Mouse (Mus musculus): ENCODE data around the gene Spon1.

Spon1 gene

DNA sequence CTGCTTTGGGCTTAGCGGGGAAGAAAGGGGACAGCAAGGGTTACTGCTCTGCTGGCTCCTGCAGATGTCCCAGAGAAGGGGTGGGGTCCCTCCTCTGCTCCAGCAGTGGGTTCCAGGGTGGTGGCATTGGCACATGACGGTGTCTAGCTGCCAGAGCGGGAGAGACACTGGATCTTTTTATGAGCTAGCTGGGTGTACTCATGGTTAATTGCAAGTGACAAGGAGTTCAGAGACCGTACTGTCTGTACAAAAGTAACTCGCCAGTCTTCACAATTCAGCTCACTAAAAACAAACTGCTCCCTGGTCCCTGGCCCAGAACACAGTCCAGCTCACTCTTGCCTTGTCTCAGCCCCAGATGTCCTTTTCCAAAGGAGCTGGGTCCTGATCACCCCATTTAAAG is 26.2 kb downstream of the Spon1 start:
- DNase-seq = peak; percentile 10

DNA sequence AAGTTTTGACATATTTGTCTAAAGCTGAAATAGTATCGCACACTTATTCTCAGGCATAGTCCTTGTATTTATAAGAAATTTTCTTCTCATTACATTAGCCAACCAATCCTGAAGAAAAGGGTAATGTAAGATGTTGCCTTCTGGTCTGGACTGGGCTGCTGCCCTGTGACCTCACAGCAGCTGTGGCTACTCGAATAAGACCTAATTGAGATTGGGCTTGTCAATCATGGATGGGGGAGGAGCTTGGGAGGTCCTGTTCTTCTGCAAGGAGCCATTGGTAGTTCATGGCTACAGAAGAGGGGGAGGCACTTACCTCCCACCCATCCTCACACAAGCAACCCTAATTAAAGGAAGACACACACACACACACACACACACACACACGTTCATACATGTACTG is 27.1 kb downstream of the Spon1 start:
- no peak for DNase-seq

DNA sequence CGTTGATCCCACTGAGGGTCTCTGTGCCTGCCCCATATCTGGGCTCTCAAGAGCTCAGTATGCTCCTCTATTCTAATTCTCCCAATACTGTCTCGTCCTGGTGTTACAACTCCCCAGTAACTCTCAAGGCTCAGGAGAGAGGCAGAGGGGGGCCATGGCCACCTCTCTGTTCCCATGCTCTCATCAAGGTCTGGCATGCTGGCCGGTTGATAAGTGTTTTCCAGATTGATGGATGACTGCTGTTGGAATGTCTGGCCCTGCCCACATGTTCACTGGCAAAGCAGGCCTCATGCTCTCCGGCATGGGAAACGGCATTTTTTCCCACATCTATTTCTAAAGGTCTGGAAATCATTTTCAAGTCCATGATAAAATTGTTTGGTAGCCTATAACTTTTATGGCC is 29.4 kb downstream of the Spon1 start:
- DNase-seq = no peak

DNA sequence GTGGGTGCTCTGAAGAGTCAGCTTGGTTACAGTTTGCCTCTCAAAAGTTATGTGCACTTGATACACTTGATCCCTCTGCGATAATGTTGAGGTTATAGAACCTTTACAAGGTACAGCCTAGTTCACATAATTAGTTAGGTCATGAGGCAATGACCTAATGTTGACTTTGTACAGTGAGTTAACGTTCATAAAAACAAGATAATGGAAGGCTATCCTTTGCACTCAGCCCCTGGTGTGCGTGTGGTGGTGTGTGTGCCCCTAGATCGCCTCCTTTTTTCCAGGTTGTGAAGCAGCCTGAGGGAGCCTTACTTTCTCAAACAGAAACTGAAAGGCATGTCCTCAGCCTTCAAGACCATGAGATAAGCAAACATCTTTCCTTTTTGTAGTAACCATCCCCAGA is 31.3 kb downstream of the Spon1 start:
- DNase-seq = no peak

DNA sequence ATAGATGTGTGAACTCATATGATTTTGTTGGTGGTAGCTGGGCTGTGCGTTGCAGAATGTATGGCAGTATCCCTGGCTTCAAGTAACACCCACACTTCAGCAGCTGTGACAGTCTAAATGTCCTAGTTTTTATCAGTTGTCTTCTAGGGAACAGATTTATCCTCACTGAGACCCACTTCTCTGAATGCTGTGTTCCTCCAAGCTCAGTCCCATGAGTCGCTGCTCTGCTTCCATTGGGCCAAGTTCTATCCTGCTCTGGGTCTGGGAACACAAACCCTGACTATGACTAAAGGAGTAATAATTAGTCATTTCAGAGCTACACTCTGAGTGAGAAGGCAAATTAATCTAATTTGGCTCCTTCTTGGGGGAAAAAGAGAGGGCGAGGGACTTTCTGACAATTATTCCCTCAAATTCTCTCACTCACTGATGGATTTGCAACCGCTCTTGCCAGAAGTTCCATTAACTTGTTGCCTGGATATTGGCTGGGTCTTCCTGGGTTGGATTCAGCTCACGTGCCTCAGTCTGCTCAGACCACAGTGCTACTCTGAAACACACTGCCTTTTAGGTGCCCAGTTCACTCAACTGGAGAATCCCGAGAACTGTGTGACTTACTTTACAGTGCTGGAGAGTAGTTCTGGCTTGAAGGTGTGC is 32.9 kb downstream of the Spon1 start:
- DNase-seq = peak; percentile 18

DNA sequence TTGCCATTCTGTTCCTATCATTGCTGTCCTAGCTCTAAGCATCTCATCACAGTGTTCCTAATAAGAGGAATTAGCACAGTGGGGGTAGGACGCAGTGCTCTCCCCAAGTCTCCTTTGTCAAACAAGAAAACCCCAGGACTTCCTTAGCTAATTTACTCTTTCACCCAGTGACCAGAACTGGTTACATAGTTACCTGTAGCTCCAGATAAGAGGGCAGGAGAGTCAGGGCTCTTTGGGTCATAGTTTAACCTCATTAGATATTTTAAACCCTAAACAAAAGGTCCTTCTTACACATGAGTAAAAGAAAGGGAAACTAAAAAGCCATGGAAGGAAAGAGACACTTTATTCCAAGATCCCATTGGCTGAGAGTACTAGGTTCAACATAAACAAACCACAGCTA is 44.0 kb downstream of the Spon1 start:
- no peak for DNase-seq

DNA sequence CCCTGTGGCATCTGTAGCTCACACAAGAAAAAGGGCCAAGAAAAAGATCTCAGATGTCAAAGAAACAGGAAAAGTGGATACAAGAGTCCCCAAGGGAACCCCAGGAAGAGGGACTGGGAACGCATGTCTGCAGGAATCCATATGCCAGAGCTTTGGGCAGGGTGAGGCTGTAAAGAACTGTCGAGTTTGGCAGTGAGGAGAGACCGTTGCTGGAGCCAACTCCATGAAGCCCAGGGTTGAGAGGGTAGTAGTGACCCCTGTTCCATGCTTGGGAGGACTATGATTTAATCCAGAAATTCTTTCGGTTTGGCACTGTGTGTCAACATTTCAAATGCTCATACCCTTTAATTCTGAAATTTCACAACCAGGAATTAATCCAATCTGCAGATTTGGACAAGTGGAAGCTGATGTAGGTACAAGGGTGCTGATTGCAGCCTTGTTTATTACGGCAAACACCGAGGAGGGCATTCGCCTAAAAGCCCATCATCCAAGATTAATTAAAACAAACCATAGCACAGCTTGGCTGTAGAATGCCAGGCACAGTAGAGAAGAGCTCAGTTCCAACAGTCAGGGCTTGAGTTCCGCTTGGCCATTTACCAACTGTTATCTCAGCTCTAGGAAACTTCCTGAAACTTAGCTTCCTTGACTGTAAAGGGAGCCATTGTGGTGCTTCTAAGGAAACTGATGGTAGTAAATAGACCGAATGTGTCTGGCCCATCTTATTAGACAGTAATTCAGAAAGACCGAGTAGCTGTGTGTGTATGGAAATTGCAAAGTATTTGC is 45.8 kb downstream of the Spon1 start:
- no peak for DNase-seq

DNA sequence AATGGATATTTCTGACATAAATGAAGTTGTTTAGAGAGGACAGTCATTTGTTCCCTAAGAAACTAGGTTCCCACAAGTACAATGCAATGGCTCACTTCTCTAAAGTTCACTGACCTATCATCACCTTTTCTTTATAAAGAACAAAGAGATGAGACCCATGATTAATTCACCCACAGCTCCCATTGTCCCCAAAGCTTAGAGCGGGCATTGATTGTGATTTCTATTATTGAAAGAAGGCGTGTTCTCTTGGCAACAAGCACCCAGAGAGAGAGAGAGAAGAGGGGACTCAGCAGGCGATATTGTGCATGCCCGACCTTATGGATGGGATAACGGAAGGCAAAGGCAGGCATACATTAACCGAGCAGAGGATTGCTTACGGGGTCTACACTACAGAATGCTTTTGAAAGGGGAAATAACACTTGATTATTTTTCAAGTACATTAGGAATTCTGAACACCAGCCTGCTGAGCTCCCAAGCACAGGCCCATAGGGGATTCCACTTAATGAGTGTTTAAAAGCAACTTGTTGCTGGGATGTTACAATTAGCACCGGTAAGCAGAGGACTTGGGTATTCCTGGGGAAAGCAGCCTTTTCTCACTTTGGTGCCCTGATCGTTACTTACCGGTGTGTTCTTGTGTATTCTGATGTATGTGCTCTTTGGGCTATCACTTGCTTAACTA is 48.4 kb downstream of the Spon1 start:
- no peak for DNase-seq

DNA sequence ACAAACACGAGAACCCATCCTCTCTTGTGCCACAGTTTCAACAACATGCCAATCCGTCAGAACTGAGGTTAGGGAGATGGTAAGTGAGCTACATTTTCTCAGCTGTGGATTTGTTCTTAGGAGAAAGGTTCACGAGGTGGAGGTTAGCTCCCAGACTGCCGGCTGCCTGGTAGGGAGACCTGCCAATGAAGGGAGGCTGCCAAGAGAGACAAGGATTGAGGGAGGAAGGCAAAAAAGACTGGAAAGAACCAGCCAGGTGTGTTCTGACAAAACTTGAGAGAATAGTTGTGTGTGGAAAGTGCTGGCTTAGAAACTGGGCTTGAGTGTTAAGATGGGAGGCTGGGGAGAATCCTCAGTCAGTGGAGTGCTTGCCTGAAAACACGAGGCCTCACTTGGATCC is 49.9 kb downstream of the Spon1 start:
- no peak for DNase-seq

DNA sequence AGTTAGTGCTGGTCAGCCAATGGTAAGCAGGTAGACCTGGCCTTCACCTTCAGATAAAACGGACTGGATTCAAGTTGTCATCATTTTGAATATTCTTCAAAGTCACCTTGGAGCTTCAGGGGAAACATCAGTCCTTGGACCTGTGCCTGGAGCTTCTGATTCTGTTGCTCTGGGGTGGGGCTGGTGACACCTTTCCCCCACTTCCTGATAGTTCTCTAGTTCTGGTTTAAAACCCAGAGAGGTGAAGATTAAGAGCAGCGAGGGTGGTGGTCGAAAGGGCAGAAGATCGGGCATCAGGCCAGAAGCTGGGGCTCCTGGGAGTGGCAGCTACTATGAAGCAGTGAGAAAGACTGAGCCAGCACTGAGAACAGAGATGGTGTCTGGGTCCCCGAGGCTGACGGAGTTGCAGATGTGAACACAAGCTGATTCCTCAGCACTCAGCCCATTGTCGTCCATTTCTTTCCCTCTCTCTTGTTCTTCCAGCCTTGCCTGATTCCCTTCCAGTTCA is 51.1 kb downstream of the Spon1 start:
- no peak for DNase-seq

DNA sequence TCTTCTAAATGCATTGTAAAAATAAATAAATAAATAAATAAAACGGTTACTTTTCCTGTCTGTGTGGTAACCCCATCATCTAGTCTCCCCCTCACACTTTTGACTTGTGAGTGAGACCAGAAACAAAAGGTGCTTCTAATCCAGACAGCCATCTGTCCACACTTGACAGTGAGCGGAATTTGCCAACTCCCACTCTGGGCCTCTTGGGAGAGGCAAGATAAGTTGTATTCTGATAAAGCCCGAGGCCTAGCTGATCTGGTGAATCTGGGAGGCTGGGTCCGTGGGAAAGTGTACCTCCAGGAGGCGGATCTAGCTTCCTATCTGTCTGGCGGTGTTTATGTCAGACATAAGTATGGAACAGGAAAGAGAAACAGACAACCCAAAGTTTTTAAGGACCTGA is 52.3 kb downstream of the Spon1 start:
- no peak for DNase-seq

DNA sequence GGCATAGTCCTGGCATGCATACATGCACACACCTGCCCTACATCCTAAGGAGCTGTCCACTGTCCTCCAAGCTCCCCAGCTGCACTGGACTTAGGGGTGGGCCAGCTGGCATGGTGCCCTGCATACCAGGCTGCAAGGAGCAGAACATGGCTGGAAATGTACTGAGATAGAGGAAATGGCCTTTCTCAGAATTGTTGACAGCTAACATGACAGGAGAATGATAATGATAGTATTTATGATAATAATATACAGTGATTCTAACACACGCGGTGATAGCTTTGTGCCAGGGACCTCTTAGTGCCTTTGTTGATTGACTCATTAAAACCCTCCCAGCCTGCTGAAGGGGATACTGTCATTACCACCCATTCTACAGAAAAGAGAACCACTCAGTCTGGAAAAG is 54.4 kb downstream of the Spon1 start:
- DNase-seq = no peak

DNA sequence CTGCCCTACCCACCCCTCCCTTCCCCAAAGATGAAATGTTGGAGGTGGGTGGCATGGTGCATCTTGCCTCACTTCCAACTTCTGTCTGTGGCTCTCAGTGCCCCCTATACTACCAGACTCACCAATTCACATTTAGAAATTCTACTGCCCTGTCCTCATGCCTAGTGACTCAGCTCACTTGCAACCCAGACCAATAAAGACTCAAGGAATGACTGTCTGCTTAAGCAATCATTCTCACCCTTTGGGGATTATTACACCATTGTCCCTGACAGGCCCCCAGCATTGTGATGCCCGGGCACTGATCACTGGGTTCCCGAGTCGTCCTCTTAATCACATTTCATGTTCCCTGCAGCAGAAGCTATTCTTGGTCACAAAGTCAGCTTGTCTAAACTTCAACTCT is 57.2 kb downstream of the Spon1 start:
- DNase-seq = no peak

DNA sequence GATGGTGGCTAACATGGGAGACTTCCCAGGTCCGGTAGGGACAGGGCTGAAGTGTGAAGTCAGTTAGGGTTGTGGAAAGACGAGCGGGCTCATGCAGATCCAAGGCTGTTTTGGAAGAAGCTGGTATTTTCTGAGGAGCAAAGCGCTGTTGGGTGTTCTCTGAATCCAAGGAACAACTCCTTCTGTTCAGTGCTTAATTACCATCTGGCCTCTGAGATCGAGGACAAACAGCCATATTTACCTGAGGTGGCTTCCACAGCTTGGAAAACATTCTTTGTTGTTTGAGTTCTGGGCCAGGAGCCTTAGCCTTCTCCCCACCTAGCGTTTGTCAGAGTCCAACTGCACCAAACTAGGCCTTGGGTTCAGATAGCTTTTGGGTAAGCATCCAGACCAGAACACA is 58.9 kb downstream of the Spon1 start:
- DNase-seq = peak; percentile 36

DNA sequence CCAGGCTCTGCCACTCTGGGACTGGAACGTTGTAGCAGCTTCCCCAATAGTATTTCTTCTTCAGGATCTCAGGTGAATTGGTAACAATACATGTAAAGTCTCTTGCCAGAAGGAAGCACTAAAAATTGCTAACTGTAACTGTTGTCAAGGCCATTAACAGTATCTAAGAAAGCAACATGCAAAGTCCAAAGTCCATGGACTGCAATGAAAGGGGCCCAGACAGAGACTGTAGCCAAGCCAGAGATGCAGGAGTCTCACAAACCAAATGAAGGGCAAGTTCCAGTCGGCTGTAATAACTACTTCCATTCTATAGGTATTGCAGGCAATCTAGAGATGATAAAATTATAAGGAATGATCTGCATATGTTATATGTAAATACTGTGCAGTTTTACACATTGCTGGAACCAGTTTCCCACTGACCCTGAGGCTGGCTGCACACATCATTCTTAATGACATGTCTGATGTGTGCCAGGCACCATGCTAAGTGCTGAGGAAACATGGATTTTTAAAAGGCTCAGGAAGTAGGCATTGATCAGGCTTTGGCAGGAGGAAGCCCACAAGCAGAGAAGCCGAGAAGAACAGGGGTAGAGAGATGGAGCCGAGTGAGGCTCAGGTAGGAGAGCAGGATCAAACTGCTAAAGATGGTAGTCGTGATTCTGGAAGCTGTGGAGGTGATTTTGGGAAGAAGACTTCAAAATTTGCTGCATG is 59.9 kb downstream of the Spon1 start:
- DNase-seq = no peak

DNA sequence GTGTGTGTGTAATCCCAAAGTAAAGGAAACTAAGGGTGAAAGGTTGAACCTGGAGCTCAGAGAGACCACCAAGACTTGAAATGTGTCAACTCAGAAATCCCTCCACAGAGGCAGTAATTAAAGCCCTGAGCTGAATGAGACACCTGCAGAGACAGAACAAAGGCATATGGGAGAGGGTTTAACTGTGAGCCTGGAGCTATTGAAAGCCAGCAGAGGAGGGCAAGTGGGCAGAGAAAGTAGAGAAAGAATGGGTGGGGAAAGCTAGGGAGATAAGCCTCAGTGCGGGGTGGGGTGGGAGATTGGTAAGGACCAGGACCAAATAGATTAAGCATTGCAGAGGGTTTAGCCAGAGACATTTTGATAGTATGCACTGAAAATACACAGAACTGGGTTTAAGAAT is 60.7 kb downstream of the Spon1 start:
- DNase-seq = no peak

DNA sequence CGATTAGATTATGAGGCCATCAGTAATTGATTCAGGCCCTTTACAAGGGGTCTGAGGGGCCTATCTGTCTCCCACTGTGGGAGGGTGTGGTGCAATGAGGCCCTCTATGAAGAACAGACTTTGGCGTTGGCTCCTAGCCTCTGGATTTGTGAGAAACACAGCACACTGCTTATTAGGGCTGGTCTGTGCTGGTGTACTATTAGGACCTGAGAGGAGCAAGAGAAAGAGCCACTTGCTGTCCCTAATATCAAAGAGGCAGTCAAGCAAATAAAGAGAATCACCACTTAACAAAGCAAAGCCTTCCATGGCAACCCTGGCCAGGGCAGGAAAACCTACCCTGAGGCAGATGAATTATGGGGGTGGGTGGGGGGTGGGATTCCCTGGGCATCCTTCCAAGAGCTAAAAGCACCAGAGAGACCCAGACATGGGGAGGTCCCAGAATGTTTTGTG is 62.3 kb downstream of the Spon1 start:
- DNase-seq = no peak

DNA sequence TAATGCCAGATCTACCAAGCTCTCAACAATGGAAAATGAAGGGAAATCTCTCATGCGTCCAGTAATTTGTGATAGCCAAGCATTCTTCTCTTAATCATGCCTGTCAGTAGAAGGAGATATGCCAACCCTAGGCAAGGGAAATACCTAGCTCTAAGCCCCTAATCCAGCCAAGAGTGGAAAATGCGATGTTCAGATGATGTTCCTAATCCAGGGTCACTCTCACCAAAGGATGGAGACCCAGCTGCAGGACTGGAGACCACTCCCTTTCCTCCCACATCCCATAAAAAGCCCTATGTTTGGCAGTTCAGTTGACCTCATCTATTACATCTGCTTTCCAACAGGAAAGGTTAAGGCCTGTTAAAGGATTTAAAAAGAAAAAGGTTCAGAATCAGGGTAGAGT is 62.8 kb downstream of the Spon1 start:
- DNase-seq = no peak

DNA sequence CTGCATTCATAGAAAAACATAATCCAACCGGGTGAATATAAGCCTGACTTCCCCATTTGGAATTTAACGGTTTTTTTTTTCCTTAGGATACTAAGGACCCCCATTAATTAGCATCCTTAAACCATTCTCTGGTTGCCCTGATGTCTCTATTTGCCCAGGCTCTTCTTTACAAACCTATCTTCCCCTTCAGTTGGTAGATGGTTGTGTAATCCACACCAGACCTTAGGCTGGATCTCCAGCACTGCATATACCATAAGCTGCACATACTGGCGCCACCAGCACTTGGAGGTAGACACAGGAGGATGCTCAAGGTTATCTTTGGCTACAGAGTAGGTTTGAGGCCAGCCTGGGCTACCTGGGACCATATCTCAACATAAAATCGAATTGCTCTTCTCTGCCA is 71.4 kb downstream of the Spon1 start:
- no peak for DNase-seq

DNA sequence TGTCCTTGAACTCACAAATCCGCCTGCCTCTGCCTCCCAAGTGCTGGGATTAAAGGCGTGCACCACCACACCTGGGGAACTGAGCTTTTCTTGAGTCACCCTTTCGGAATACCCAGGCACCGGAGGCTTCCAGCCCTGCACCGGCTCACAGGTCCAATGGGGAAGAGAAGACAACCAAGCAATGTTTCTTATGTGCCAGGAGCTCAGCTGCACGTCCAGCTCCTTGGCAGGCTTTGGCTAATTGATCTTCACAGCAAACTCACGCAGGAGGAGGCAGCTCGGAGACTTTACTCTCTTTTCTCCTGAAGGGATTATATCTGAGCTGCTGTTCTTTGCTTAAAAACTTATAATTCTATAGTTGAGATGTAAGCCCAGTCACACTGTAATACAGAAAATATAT is 73.6 kb downstream of the Spon1 start:
- no peak for DNase-seq

DNA sequence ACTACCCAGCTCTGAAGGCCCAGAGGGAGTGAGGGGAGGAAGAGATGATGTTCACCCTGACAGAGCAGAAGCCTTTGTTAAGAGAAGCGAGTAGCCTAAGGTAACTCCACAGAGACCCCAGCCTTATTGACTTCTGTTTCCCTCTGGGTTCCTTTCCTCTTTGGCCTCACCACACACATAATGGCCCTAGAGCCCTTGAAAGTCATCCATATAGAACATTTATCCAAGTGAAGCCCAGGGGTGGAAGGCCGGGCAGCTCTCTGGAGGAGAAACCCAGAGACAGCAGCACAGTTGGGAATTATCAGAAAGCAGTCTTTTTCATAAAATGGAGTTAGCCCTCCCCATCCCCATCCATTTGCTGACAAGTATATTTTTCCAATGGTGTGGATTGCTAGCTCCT is 75.7 kb downstream of the Spon1 start:
- DNase-seq = no peak

DNA sequence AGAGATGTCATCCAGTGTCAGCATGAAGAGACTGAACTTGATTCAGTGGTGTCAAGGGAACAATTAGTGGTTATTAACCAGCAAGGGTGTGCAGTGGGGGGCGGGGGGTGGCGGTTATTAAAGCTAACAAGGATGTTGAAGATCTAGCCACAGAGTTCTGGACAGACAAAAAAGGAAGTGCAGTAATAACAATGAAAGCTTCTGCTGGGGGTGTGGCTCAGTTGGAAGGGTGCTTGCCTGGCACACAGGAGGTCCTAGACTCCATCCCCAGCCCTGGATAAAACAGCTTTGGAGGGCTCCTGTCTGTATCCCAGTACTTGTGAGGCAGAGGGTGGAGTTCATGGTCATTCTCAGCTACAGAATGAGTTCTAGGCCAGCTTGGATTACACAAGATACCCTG is 77.4 kb downstream of the Spon1 start:
- DNase-seq = no peak

DNA sequence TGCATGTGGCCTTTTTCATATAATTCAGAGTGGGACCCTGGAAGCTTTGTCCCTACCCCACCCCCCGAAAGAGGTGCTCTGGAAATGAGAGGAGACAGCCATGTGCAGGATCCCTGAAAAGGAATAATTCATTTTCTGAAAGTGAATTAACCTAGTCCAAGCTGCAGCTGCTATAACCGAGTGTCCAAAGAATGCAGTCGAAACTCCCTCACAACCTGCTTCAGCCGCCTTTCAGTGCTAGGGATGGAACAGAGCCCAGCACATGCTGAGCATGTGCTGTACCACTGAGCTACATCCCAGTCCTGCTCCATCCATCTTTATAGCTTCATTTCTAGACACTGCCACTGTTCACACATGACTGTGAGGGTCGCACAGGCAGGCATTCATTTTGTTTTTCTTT is 79.4 kb downstream of the Spon1 start:
- no peak for DNase-seq
